Mouse (Mus musculus): ENCODE results near the gene Has1. TPM values are rescaled to one million over a fixed set of nuclear protein-coding genes. Genes with fewer than 3 reads are reported as not detected.

Gene Has1
- polyA plus RNA-seq, 1 experiment from 2014 or later, result 0.74 TPM

DNA sequence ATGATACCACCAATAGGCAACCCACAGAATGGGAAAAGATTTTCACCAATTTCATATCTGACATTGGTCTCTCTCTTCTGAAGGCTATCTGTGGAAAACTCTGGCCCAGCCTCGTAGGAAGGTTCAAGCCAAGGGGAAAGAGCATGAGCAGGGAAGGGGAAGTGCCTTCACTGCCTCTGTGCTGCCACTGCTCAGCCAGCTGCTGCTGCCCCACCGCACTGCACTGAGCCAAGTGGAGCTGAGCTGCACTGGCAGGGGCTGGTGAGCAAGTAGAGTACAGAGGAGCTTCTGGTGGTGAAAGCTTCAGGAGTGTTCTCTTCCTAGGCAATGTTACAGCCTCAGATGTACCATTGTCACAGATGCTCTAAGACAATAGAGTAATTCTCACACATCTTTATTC lies 59.5 kb downstream of the Has1 start:
- Histone ChIP-seq H3K27me3 (ENCODE audit: insufficient read depth, low read length) (no peaks in the 10 kb centered on the region), H3K27ac (ENCODE audit: low read length) (no peak overlapping the region), H3K9me3 (ENCODE audit: low read length) (no peaks in the 10 kb centered on the region), H3K4me3 (ENCODE audit: low read length) (no peak overlapping the region), H3K36me3 (ENCODE audit: insufficient read depth, low read length) (no peaks in the 10 kb centered on the region), H3K4me1 (ENCODE audit: insufficient read depth, low read length) (peaks cover 10% of the 10 kb centered on the region), H3K9ac (replicated peaks; ENCODE audit: low read length) (no peak overlapping the region), H3K4me2 (replicated peaks; ENCODE audit: low read depth, low read length) (no peak overlapping the region)
- 44% methylated on average over 2 of the region's 2 CpGs for WGBS
- no peak for ATAC-seq (ENCODE audit: low FRiP score, low TSS enrichment)

MicroRNAs within 50 kb of the gene (microRNA counts, 519-probe panel; counts per million panel counts)
- 4,983 counts per million, percentile 97 among the panel's probes with 10 or more counts for microRNA mmu-let-7e
- 3,381 counts per million, percentile 78 among the panel's probes with 10 or more counts for microRNA mmu-miR-125a-3p
- 5,294 counts per million, percentile 98 among the panel's probes with 10 or more counts for microRNA mmu-miR-125a-5p
- 4,330 counts per million, percentile 92 among the panel's probes with 10 or more counts for microRNA mmu-miR-99b

Small RNA genes lying within 50 kb of the gene (microRNA-seq; reads per million reads assigned to microRNA genes)
- gene Gm25927 (not detected), gene Mir125a (3,369 reads per million, percentile 88 among the genes with 10 or more reads in this experiment), gene Mir99b (15,548 reads per million, percentile 96 among the genes with 10 or more reads in this experiment), gene Mirlet7e (not detected)

Other genes with a start within 250 kb of the Has1 start
- gene Lnpep, start 230.2 kb downstream of the Has1 start, polyA plus RNA-seq (2015; fragmentation: Nextera tagmentation; extraction: Ambion mirVana), result 7.8 and 9.8 TPM in 2 replicates
- gene Vmn2r90, start 151.5 kb downstream of the Has1 start, polyA plus RNA-seq (2015; fragmentation: Nextera tagmentation; extraction: Ambion mirVana), result not detected in 2 replicates
- gene Spaca6, start 28.0 kb downstream of the Has1 start, polyA plus RNA-seq (2015; fragmentation: Nextera tagmentation; extraction: Ambion mirVana), result 30.6 and 44.9 TPM in 2 replicates
- gene Fpr1, start 28.7 kb upstream of the Has1 start, polyA plus RNA-seq (2015; fragmentation: Nextera tagmentation; extraction: Ambion mirVana), result 0.39 and 0.57 TPM in 2 replicates
- gene Fpr2, start 32.6 kb upstream of the Has1 start, polyA plus RNA-seq (2015; fragmentation: Nextera tagmentation; extraction: Ambion mirVana), result 0.14 and 0.15 TPM in 2 replicates
- gene Fpr3, start 32.6 kb upstream of the Has1 start, polyA plus RNA-seq (2015; fragmentation: Nextera tagmentation; extraction: Ambion mirVana), result not detected in 2 replicates
- not detected in 2 replicates for gene Fpr-rs4, start 166.5 kb upstream of the Has1 start, polyA plus RNA-seq (2015; fragmentation: Nextera tagmentation; extraction: Ambion mirVana)
- gene Vmn2r124, start 194.2 kb upstream of the Has1 start, polyA plus RNA-seq (2015; fragmentation: Nextera tagmentation; extraction: Ambion mirVana), result not detected in 2 replicates
- gene Vmn2r91, start 229.8 kb upstream of the Has1 start, polyA plus RNA-seq (2015; fragmentation: Nextera tagmentation; extraction: Ambion mirVana), result not detected in 2 replicates

Measured in kidney, embryonic 16.5 days (tissue).